In genomic region chr2:103906581-103907184, GRCm38 (mm10) we compare ENCODE assay signal across 12 mouse cellular contexts. TPM values are rescaled to one million over a fixed set of nuclear protein-coding genes. Genes with fewer than 3 reads are reported as not detected.
DNase-seq lines count a peak whose midpoint lies in the region; ATAC-seq and TF ChIP-seq lines count a peak whose summit lies in the region.
"Had no signal": no experiment of that assay in that cellular context is flagged by ENCODE, and none has a peak within 500 bp of the region (broad histone marks: within the 10 kb centered on the region; RNA-seq: fewer than 3 reads in every experiment).

No protein-coding gene starts in this region.

- 34% methylated on average over 2 of the region's 2 CpGs for WGBS in heart, embryonic 14.5 days
- WGBS in liver, postnatal 0 days (ENCODE audit: insufficient replicate concordance): 22% methylated on average over 2 of the region's 2 CpGs

- H3K4me1 ChIP-seq in bone marrow macrophage, adult 2 months (ENCODE audit: control insufficient read depth, insufficient read depth, low read length): peaks cover 51% of the 10 kb centered on the region
- peaks cover 6 to 8% of the 10 kb centered on the region in 2 experiments for H3K4me1 ChIP-seq in heart, embryonic 14.5 days (ENCODE audit: control insufficient read depth in 2 of 2, insufficient read depth in 2 of 2, low read length in 2 of 2)
- peaks cover 29% of the 10 kb centered on the region for H3K4me1 ChIP-seq in liver, postnatal 0 days (ENCODE audit: insufficient read depth)

- no peaks in the 10 kb centered on the region for H3K36me3 ChIP-seq in heart, embryonic 14.5 days (ENCODE audit: control insufficient read depth, insufficient read depth, low read length)
- no peaks in the 10 kb centered on the region for H3K36me3 ChIP-seq in liver, postnatal 0 days (replicated peaks; ENCODE audit: insufficient read depth, low read length)

- no peak for TF ChIP-seq POLR2A in bone marrow macrophage, adult 2 months (IDR thresholded peaks at IDR 0.05; ENCODE audit: borderline replicate concordance, low read depth, low read length)

- peak overlapping the region; percentile 6; the same call in 1 of the 2 replicates for H3K4me3 ChIP-seq in bone marrow macrophage, adult 2 months (ENCODE audit: insufficient read depth, low read length)
- H3K4me3 ChIP-seq in heart, embryonic 14.5 days (ENCODE audit: control insufficient read depth in 1 of 2, insufficient read depth in 1 of 2, low read depth in 1 of 2, low read length in 2 of 2): no peak overlapping the region
- H3K4me3 ChIP-seq in liver, postnatal 0 days (ENCODE audit: low read depth, low read length): no peak overlapping the region
- H3K4me3 ChIP-seq: erythroblast, embryonic 14.5 days had no signal

- H3K9ac ChIP-seq in heart, embryonic 14.5 days (ENCODE audit: low read length): no peak overlapping the region
- H3K9ac ChIP-seq in liver, postnatal 0 days (replicated peaks): no peak overlapping the region

- TF ChIP-seq EP300 in liver, postnatal 0 days (IDR thresholded peaks at IDR 0.05; ENCODE audit: low read depth): 0 out of 2 replicates have a peak, but pooled peaks have one; percentile 17

- H3K27ac ChIP-seq in bone marrow macrophage, adult 2 months (ENCODE audit: insufficient read depth, low read depth, low read length): peak overlapping the region; percentile 91
- H3K27ac ChIP-seq in heart, embryonic 14.5 days (replicated peaks in 1 of 2; ENCODE audit: control insufficient read depth in 1 of 2, insufficient read depth in 1 of 2, low read depth in 2 of 2, low read length in 2 of 2): peak overlapping the region; percentile 58 to 61; a peak in 3 of 4 replicates
- peak overlapping the region; percentile 51 for H3K27ac ChIP-seq in liver, postnatal 0 days (ENCODE audit: low read depth)

- H3K27me3 ChIP-seq in heart, embryonic 14.5 days (ENCODE audit: control insufficient read depth, insufficient read depth, low read length): peaks cover 8% of the 10 kb centered on the region
- no peaks in the 10 kb centered on the region for H3K27me3 ChIP-seq in liver, postnatal 0 days (ENCODE audit: insufficient read depth, low read length)

- ATAC-seq in heart, embryonic 14.5 days (ENCODE audit: insufficient number of reproducible peaks, insufficient read depth, low FRiP score, low read depth): no peak
- ATAC-seq in liver, postnatal 0 days: no peak
- ATAC-seq: activated CD4-positive, CD25-positive, alpha-beta regulatory T cell, adult 4 months had no signal

- no peak for TF ChIP-seq CTCF in bone marrow macrophage, adult 2 months (IDR thresholded peaks at IDR 0.05; ENCODE audit: low read depth, low read length)
- no peak for TF ChIP-seq CTCF in liver, postnatal 0 days (IDR thresholded peaks at IDR 0.05; ENCODE audit: low read depth)

- H3K9me3 ChIP-seq in heart, embryonic 14.5 days (ENCODE audit: control insufficient read depth, low read length): no peaks in the 10 kb centered on the region
- no peaks in the 10 kb centered on the region for H3K9me3 ChIP-seq in liver, postnatal 0 days (ENCODE audit: low read length)

- DNase-seq in kidney, adult 9 months: peak; percentile 27
- DNase-seq in kidney, adult 18-20 months: no peak
- no peak for DNase-seq in liver, postnatal 0 days
- no peak for DNase-seq in ovary, postnatal 36 days (ENCODE audit: low spot score)
- DNase-seq in urinary bladder, adult 2 months (ENCODE audit: low spot score): no peak
- DNase-seq in layer of hippocampus, postnatal 36 days: no peak
- DNase-seq: cerebellum, adult 18-20 months; gastrocnemius, postnatal 36 days had no signal

- no peak overlapping the region for H3K4me2 ChIP-seq in heart, embryonic 14.5 days (ENCODE audit: low read length)
- peak overlapping the region; percentile 31; the same call in 1 of the 2 replicates for H3K4me2 ChIP-seq in liver, postnatal 0 days (ENCODE audit: low read depth, low read length)

RNA-seq across cellular contexts. Expression of gene Lmo2, which starts 51.1 kb away (rescaled TPM):
- polyA plus RNA-seq in bone marrow macrophage, adult 2 months (2012; ENCODE audit: insufficient read depth, insufficient read length, missing spikeins): 281 and 284 TPM in 2 replicates
- 21.9 and 23.7 TPM in 2 replicates for polyA plus RNA-seq in heart, embryonic 14.5 days (2014; fragmentation: Nextera tagmentation; extraction: Ambion mirVana)
- polyA plus RNA-seq in liver, postnatal 0 days (2015; fragmentation: Nextera tagmentation; extraction: Ambion mirVana): 58.8 and 63.7 TPM in 2 replicates
- polyA plus RNA-seq in urinary bladder, adult 2 months (2012; rRNA removed): 36.3 and 37.0 TPM in 2 replicates
- 10 to 100 TPM; 20.0 TPM for total RNA-seq in layer of hippocampus, postnatal 36 days (2021)
